Mouse (Mus musculus) lung, adult 18-20 months (tissue): ENCODE data around the gene Hoxb6.

ENCODE experiments used
- DNase-seq, 2 experiments: peaks; one replicate each; pipeline ENCODE4 v3.0.0; 2022; ENCODE audit warnings: mixed read lengths in 2 of 2

The Hoxb6 gene

GRCm38 (mm10) chr11:96318368-96319070 lies 26.2 kb downstream of the Hoxb6 start:
- peak; percentile 80 to 82 for DNase-seq

GRCm38 (mm10) chr11:96319071-96319902 lies 27.0 kb downstream of the Hoxb6 start:
- DNase-seq = no peak

- DNase-seq = peak in 1 of 2 experiments; percentile 46
Measured at GRCm38 (mm10) chr11:96319910-96320309, 27.6 kb downstream of the Hoxb6 start.

GRCm38 (mm10) chr11:96320688-96321087 lies 28.4 kb downstream of the Hoxb6 start:
- no peak for DNase-seq

- no peak for DNase-seq
Measured at GRCm38 (mm10) chr11:96321846-96322245, 29.6 kb downstream of the Hoxb6 start.

GRCm38 (mm10) chr11:96322738-96323137 lies 30.5 kb downstream of the Hoxb6 start:
- no peak for DNase-seq

GRCm38 (mm10) chr11:96323154-96323553 lies 30.9 kb downstream of the Hoxb6 start, which contains the start of gene Hoxb3:
Gene Hoxb3 (plus strand): TSS chr11:96323326.
- no peak for DNase-seq

GRCm38 (mm10) chr11:96324125-96324524 lies 31.8 kb downstream of the Hoxb6 start:
- DNase-seq = no peak

GRCm38 (mm10) chr11:96324965-96325364 lies 32.7 kb downstream of the Hoxb6 start:
- no peak for DNase-seq

- no peak for DNase-seq
Measured at GRCm38 (mm10) chr11:96325747-96326212, 33.5 kb downstream of the Hoxb6 start.

- DNase-seq = no peak
Measured at GRCm38 (mm10) chr11:96326705-96327104, 34.4 kb downstream of the Hoxb6 start.

GRCm38 (mm10) chr11:96327122-96327521 lies 34.8 kb downstream of the Hoxb6 start:
- no peak for DNase-seq

GRCm38 (mm10) chr11:96327750-96328149 lies 35.5 kb downstream of the Hoxb6 start:
- no peak for DNase-seq

- DNase-seq = no peak
Measured at GRCm38 (mm10) chr11:96328605-96329004, 36.3 kb downstream of the Hoxb6 start.

- DNase-seq = no peak
Measured at GRCm38 (mm10) chr11:96332105-96332504, 39.8 kb downstream of the Hoxb6 start.

GRCm38 (mm10) chr11:96332618-96333032 lies 40.3 kb downstream of the Hoxb6 start:
- DNase-seq = no peak

- DNase-seq = no peak
Measured at GRCm38 (mm10) chr11:96333241-96334001, 41.1 kb downstream of the Hoxb6 start.

- DNase-seq = no peak
Measured at GRCm38 (mm10) chr11:96334002-96334364, 41.7 kb downstream of the Hoxb6 start.

GRCm38 (mm10) chr11:96334998-96335397 lies 42.7 kb downstream of the Hoxb6 start:
- DNase-seq = no peak

GRCm38 (mm10) chr11:96336597-96336996 lies 44.3 kb downstream of the Hoxb6 start:
- no peak for DNase-seq

- DNase-seq = no peak
Measured at GRCm38 (mm10) chr11:96337026-96337425, 44.8 kb downstream of the Hoxb6 start.

- DNase-seq = no peak
Measured at GRCm38 (mm10) chr11:96338957-96339855, 46.9 kb downstream of the Hoxb6 start.
